Mouse (Mus musculus): ENCODE data around the gene Fnbp4.

DNA sequence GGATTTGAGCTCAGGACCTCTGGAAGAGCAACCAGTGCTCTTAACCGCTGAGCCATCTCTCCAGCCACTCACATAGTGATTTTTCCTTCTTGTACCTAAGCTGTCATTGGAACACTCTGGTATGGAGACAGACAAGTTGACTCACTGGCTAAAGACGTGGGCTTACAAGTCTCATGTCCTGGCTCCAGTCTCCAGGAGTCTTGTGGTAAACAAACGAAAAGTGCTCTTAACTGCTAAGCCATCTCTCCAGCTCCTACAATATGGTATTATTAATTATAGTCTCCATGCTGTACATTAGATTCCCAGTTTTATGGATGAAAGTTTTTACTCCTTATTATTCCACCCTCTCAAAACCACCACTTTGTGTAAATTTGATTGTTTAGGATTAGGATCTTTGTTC is 20.0 kb downstream of the Fnbp4 start:
- TF ChIP-seq CTCF (IDR thresholded peaks at IDR 0.05; ENCODE audit: low read depth, low read length): no peak
- no peak for TF ChIP-seq GATA2 (IDR thresholded peaks at IDR 0.05; ENCODE audit: borderline replicate concordance, low read depth, low read length)
- no peak for TF ChIP-seq GATA1 (IDR thresholded peaks at IDR 0.05; ENCODE audit: borderline replicate concordance, low read length)
- TF ChIP-seq TAL1 (conservative IDR thresholded peaks at IDR 0.05; ENCODE audit: low read depth, low read length): no peak
